Mouse (Mus musculus) hindlimb bud, embryonic 11.5 days (tissue): ENCODE measurements around the gene Olfr732.

Source experiments
- DNase-seq: peaks from one replicate; pipeline ENCODE4 v3.0.0-alpha.2; 2012; ENCODE audit warnings: low read depth, low spot score; ENCODE audit errors: extremely low spot score

Olfr732 gene

GRCm38 (mm10) chr14:50284106-50284505, at the start of gene Olfr732:
TSS of gene Olfr732 (minus strand) at chr14:50284206.
- DNase-seq, result no peak

- DNase-seq, result no peak
Measured at GRCm38 (mm10) chr14:50326661-50327060, 42.7 kb upstream of the Olfr732 start, which contains the start of gene Olfr734. TSS of gene Olfr734 (minus strand) at chr14:50326761.

- DNase-seq, result no peak
Measured at GRCm38 (mm10) chr14:50301422-50301821, 17.4 kb upstream of the Olfr732 start, which contains the start of gene Olfr733. TSS of gene Olfr733 (minus strand) at chr14:50301522.

GRCm38 (mm10) chr14:50241766-50242165, 42.2 kb downstream of the Olfr732 start, which contains the start of gene Olfr731:
TSS of gene Olfr731 (minus strand) at chr14:50241866.
- DNase-seq, result no peak
